Mouse (Mus musculus) small intestine, adult 2 months (tissue): ENCODE results near the gene Epha10. TPM values are rescaled to one million over a fixed set of nuclear protein-coding genes. Genes with fewer than 3 reads are reported as not detected.

ENCODE experiments used
- H3K27ac ChIP-seq: fragments of 200-500 bp; 2 replicates; pipeline ENCODE4 v1.5.1; 2012; ENCODE audit warnings: low read depth, low read length, control low read depth, inconsistent platforms; ENCODE audit not compliant: insufficient read depth
- H3K27me3 ChIP-seq: fragments of 200-500 bp; 2 replicates; pipeline ENCODE4 v1.6.1; 2012; ENCODE audit warnings: mild to moderate bottlenecking, moderate library complexity, low read length, inconsistent platforms; ENCODE audit not compliant: control insufficient read depth, insufficient read depth
- H3K36me3 ChIP-seq: fragments of 200-500 bp; 2 replicates; pipeline ENCODE4 v1.6.1; 2012; ENCODE audit warnings: mild to moderate bottlenecking, low read length, control low read depth, inconsistent platforms; ENCODE audit not compliant: control insufficient read depth, insufficient read depth
- H3K4me1 ChIP-seq: fragments of 200-500 bp; 2 replicates; pipeline ENCODE4 v1.6.1; 2012; ENCODE audit warnings: low read length, inconsistent platforms, mixed read lengths; ENCODE audit not compliant: control insufficient read depth, insufficient read depth, insufficient read length
- H3K4me3 ChIP-seq: fragments of 200-500 bp; 2 replicates; pipeline ENCODE4 v1.5.1; 2012; ENCODE audit warnings: low read depth, mild to moderate bottlenecking, control low read depth, inconsistent platforms, low read length, moderate library complexity
- CTCF ChIP-seq: fragments of 200-500 bp; IDR thresholded peaks from 2 replicates; pipeline ENCODE4 v1.5.1; 2012; ENCODE audit warnings: low read depth, mild to moderate bottlenecking, control low read depth, inconsistent platforms, low read length, moderate library complexity, mixed read lengths; ENCODE audit not compliant: insufficient replicate concordance, insufficient read length; ENCODE audit errors: extremely low read depth
- POLR2A ChIP-seq: fragments of 200-500 bp; IDR thresholded peaks from 2 replicates; pipeline ENCODE4 v1.6.1; 2012; ENCODE audit warnings: low read depth, mild to moderate bottlenecking, control low read depth, inconsistent platforms, low read length, moderate library complexity
- WGBS: fragments of 180-500 bp; shearing (Covaris S2); methylation state at CpG from one replicate; pipeline ENCODE4 v1.1.7; 2018; 5-methylcytosine and 5-hydroxymethylcytosine counted together
- polyA plus RNA-seq: library from polyadenylated mRNA; depleted of rRNA; stranded (reverse); fragments of >200 nt; gene quantifications from 2 replicates; pipeline ENCODE4 v1.2.3, GENCODE M21; 2012

The Epha10 gene
- polyA plus RNA-seq, 1 experiment: not detected

DNA sequence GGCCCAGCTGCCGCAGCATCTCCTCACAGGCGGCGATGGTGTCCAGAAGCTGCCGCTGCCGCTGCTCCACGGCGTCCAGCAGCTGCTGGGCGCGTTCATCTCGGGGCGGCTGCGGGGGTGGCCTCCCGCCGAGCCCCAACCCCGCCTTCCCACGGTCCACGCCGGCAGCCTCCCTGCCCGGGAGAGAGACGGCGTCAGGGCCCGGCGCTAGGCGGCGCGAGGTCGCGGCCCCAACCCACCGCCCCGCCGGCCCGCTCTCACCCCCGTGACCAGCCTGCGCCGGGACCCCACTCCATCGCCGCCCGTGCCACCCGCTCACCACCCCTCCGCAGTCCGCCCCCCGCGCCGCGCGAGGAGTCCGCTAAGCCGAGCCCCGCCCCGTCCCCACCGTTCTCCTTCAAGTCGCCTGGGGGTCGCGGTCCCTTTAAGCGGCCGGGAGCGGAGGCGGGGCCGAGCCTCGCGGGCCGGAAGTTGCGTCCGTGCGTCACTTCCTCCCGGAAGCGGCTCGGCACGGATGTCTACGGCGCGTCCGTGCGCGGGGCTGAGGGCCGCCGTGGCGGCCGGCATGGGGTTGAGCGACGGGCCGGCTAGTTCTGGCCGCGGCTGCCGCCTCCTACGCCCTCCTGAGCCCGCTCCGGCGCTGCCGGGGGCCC is 30.3 kb upstream of the Epha10 start, which contains the start of gene Yrdc:
TSS of gene Yrdc (plus strand) at position 419 of the 653 bp plus-strand sequence.
- H3K27ac ChIP-seq: peak within 1 kb of the TSS; percentile 45
- no peaks in the 10 kb centered on the region for H3K27me3 ChIP-seq
- TF ChIP-seq CTCF (no peak), POLR2A (no peak; the same call in none of the 2 replicates)
- H3K4me1 ChIP-seq: peaks cover 4% of the 10 kb centered on the region
- WGBS: under 1% methylated on average over 89 of the region's 90 CpGs
- peaks cover 13% of the 10 kb centered on the region; the same call in 1 of the 2 replicates for H3K36me3 ChIP-seq
- peak within 1 kb of the TSS; percentile 93 for H3K4me3 ChIP-seq

- Histone ChIP-seq H3K4me3 (peak within 1 kb of the TSS; percentile 93), H3K4me1 (peaks cover 4% of the 10 kb centered on the region), H3K27me3 (no peaks in the 10 kb centered on the region), H3K36me3 (peaks cover 13% of the 10 kb centered on the region; the same call in 1 of the 2 replicates), H3K27ac (peak within 1 kb of the TSS; percentile 45)
- WGBS: under 1% methylated on average over 75 of the region's 75 CpGs
- no peak; the same call in 1 of the 2 replicates for TF ChIP-seq POLR2A
- no peak for TF ChIP-seq CTCF
Observed at GRCm38 (mm10) chr4:124850933-124851658, 29.6 kb upstream of the Epha10 start, which contains the start of gene 1110065P20Rik. TSS of gene 1110065P20Rik (minus strand) at chr4:124851196.

DNA sequence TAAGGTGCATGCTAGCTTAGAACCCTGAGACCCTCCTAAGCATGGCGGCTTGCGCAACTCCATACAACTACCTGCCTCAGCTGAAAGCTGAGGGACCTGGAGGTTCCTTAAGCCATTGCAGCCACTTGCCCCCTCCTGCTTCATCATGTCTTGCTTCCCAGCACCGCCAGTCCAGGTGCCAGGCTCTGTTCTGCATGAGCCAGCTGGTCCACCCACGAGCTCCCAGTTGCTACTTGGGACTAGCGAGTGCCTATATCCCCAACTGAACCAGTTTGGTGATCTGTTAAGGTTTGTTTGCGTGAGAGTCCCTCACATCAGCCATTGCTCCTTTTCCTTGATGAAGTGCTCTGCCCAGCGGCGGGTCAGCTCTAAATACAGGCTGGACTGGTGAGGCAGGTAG is 24.4 kb upstream of the Epha10 start:
- 94% methylated on average over 8 of the region's 8 CpGs for WGBS
- Histone ChIP-seq H3K27me3 (peaks cover 2% of the 10 kb centered on the region), H3K4me3 (no peak overlapping the region), H3K36me3 (peaks cover 15% of the 10 kb centered on the region; the same call in 1 of the 2 replicates), H3K27ac (no peak overlapping the region), H3K4me1 (no peaks in the 10 kb centered on the region; the same call in 1 of the 2 replicates)
- TF ChIP-seq POLR2A (no peak), CTCF (no peak)

GRCm38 (mm10) chr4:124858370-124858769 is 22.3 kb upstream of the Epha10 start:
- 41% methylated on average over 5 of the region's 5 CpGs for WGBS
- H3K36me3 ChIP-seq: peaks cover 11% of the 10 kb centered on the region; the same call in 1 of the 2 replicates
- TF ChIP-seq CTCF (no peak), POLR2A (no peak)
- H3K4me3 ChIP-seq: no peak overlapping the region
- H3K4me1 ChIP-seq: no peaks in the 10 kb centered on the region
- H3K27me3 ChIP-seq: peaks cover 16% of the 10 kb centered on the region
- no peak overlapping the region for H3K27ac ChIP-seq

GRCm38 (mm10) chr4:124860446-124860845 is 20.3 kb upstream of the Epha10 start:
- no peak overlapping the region for H3K4me3 ChIP-seq
- 5% methylated on average over 7 of the region's 7 CpGs for WGBS
- TF ChIP-seq CTCF (no peak), POLR2A (no peak)
- H3K27ac ChIP-seq: no peak overlapping the region
- no peaks in the 10 kb centered on the region for H3K4me1 ChIP-seq
- peaks cover 16% of the 10 kb centered on the region for H3K27me3 ChIP-seq
- H3K36me3 ChIP-seq: peaks cover 2% of the 10 kb centered on the region; the same call in 1 of the 2 replicates

- Histone ChIP-seq H3K36me3 (peaks cover 2% of the 10 kb centered on the region; the same call in 1 of the 2 replicates), H3K27ac (no peak within 1 kb of the TSS), H3K4me1 (no peaks in the 10 kb centered on the region), H3K27me3 (peaks cover 16% of the 10 kb centered on the region), H3K4me3 (peak within 1 kb of the TSS; percentile 33)
- 5% methylated on average over 73 of the region's 77 CpGs for WGBS
- TF ChIP-seq POLR2A (no peak), CTCF (no peak)
Observed at GRCm38 (mm10) chr4:124861283-124862188, 19.2 kb upstream of the Epha10 start, which contains the start of gene Maneal. TSS of gene Maneal (minus strand) at chr4:124862171.

DNA sequence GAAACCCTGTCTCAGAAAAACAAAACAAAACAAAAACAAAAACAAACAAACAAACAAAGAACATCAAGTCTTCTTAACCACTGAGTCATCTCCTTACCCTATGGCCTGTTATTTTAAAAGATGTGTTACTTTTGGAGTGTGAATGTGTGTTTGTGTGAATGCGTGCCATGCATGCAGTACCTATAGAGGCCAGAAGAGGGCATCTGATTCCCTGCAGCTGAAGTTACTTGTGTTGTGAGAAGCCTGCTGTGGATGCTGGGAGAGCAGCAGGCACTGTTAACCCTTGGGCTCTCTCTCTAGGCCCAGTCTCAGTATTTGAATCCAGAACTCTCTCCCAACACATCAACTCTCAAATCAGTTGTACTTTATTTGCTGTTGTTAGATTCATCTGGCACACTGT is 8.0 kb upstream of the Epha10 start:
- Histone ChIP-seq H3K27me3 (no peaks in the 10 kb centered on the region), H3K36me3 (no peaks in the 10 kb centered on the region), H3K4me1 (no peaks in the 10 kb centered on the region), H3K27ac (no peak overlapping the region), H3K4me3 (no peak overlapping the region)
- TF ChIP-seq CTCF (no peak), POLR2A (no peak)
- 91% methylated on average over 1 of the region's 1 CpGs for WGBS
